Mouse (Mus musculus) embryonic facial prominence, embryonic 13.5 days (tissue): ENCODE data around the gene Hist1h3d. TPM values are rescaled to one million over a fixed set of nuclear protein-coding genes. Genes with fewer than 3 reads are reported as not detected.
A peak's percentile ranks its signal among the peaks of the same experiment; 100 is the strongest.
"Not testable (repeated sequence)": the region's sequence is repeated elsewhere in the genome, so short reads cannot be mapped to it uniquely, and the experiment has no call there.

ENCODE experiments used
- ATAC-seq: fragments of 200-750 bp; cut with Nextera tagmentation; 2 replicates; pipeline ENCODE4 v1.8.0; 2017; ENCODE audit warnings: low read depth; ENCODE audit not compliant: insufficient number of reproducible peaks, insufficient read depth, low FRiP score, low TSS enrichment
- H3K27ac ChIP-seq: fragments of 300-500 bp; sonication (generic); 2 replicates; pipeline ENCODE4 v1.5.1; 2015; ENCODE audit warnings: moderate library complexity, mild to moderate bottlenecking, inconsistent platforms
- H3K27me3 ChIP-seq: fragments of 300-500 bp; sonication (generic); 2 replicates; pipeline ENCODE4 v1.6.1; 2015; ENCODE audit warnings: mild to moderate bottlenecking, inconsistent platforms
- H3K36me3 ChIP-seq: fragments of 300-500 bp; sonication (generic); 2 replicates; pipeline ENCODE4 v1.6.1; 2015; ENCODE audit warnings: mild to moderate bottlenecking, inconsistent platforms
- H3K4me1 ChIP-seq: fragments of 300-500 bp; sonication (generic); 2 replicates; pipeline ENCODE4 v1.6.1; 2015; ENCODE audit warnings: inconsistent platforms
- H3K4me2 ChIP-seq: fragments of 300-500 bp; sonication (generic); 2 replicates; pipeline ENCODE4 v1.6.1; 2015; ENCODE audit warnings: moderate library complexity, mild to moderate bottlenecking, inconsistent platforms
- H3K4me3 ChIP-seq: fragments of 300-500 bp; sonication (generic); 2 replicates; pipeline ENCODE4 v1.5.1; 2015; ENCODE audit warnings: mild to moderate bottlenecking, inconsistent platforms
- H3K9ac ChIP-seq: fragments of 300-500 bp; sonication (generic); 2 replicates; pipeline ENCODE4 v1.6.1; 2015; ENCODE audit warnings: mild to moderate bottlenecking, inconsistent platforms
- H3K9me3 ChIP-seq: fragments of 300-500 bp; sonication (generic); 2 replicates; pipeline ENCODE4 v1.6.1; 2016; ENCODE audit warnings: inconsistent platforms
- WGBS: fragments of 180-500 bp; shearing (Covaris S2); methylation state at CpG from one replicate; pipeline ENCODE4 v1.1.7; 2015; ENCODE audit warnings: mixed read lengths; 5-methylcytosine and 5-hydroxymethylcytosine counted together
- polyA plus RNA-seq: library from polyadenylated mRNA; unstranded; fragments of >200 nt; fragmentation: Nextera tagmentation; extraction: Ambion mirVana; gene quantifications from 2 replicates; pipeline ENCODE4 v1.2.1, GENCODE M21; 2015

Gene Hist1h3d
- polyA plus RNA-seq, 1 experiment from 2014 or later, result 8.4 TPM

DNA sequence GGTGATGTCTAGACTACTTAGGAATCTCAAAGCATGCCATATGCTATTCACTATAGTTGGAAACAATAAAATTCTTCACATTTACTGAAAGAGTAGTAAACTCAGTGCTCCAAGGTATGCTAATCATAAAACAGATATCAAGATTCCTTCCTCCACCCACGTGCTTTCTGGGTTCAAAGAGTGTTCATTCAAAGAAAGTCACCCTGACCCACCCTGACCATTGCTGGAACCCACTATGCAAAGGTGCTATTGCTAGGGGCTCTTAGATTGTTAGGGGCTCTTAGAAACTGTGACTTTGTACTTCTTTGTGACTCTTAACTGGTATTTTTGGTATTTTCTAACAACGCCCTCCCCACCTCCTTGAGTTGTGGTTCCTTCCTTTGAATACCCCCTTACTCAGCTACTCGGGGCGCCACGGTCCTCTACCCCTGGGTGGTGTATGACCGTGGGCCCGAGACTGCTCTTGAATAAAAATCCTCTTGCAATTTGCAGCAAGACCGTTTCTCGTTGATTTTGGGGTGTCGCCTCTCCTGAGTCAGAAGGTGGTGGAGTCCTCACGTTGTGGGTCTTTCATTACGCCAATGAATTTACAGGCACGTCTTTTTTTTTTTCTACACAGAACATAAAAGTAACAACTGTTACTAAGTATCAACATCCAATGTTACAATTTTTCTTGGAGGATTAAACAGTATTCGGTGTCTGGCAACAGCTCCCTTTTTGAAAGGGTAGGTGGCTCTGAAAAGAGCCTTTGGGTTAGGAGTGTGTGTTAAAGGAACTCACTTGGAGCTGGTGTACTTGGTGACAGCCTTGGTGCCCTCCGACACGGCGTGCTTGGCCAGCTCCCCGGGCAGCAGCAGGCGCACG, 2.3 kb upstream of the Hist1h3d start:
- not testable (repeated sequence) for H3K27me3 ChIP-seq, H3K9me3 ChIP-seq, ATAC-seq, H3K36me3 ChIP-seq
- Histone ChIP-seq H3K4me2 (peak overlapping the region; percentile 75), H3K9ac (peak overlapping the region; percentile 85), H3K4me1 (peaks cover 19% of the 10 kb centered on the region), H3K4me3 (peak overlapping the region; percentile 54), H3K27ac (peak overlapping the region; percentile 96)
- WGBS, result 11% methylated on average over 20 of the region's 20 CpGs

DNA sequence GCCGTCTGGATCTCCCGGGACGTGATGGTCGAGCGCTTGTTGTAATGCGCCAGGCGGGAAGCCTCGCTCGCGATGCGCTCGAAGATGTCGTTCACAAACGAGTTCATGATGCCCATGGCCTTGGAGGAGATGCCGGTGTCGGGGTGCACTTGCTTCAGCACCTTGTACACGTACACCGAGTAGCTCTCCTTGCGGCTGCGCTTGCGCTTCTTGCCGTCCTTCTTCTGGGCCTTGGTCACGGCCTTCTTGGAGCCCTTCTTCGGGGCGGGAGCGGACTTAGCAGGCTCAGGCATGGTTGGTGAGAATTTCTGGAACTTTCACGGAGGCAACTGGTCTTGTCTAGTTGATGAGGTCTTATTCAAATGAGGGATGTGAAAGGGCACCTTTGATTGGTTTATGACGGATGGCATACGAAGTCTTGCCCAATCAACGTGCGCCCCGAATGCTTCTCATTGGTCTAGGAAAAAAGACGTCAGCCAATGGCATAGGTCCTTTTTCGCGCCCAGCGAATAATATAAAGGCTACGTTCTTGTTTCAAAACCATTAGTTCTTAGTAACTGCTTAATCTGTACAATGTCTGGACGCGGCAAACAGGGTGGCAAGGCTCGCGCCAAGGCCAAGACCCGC, 1.6 kb upstream of the Hist1h3d start, which contains the start of the genes Hist1h2bf and Hist1h2ad:
Gene Hist1h2bf (minus strand): TSS at position 299 of the 627 bp plus-strand sequence.
Gene Hist1h2ad (plus strand): TSS at position 484 of the 627 bp plus-strand sequence.
- not testable (repeated sequence) for H3K9me3 ChIP-seq, H3K27me3 ChIP-seq, H3K36me3 ChIP-seq
- peak within 1 kb of the TSS; percentile 85 for H3K9ac ChIP-seq
- H3K4me2 ChIP-seq, result peak within 1 kb of the TSS; percentile 75
- ATAC-seq, result peak; percentile 87
- H3K27ac ChIP-seq, result peak within 1 kb of the TSS; percentile 96
- H3K4me1 ChIP-seq, result peaks cover 19% of the 10 kb centered on the region
- 0% methylated on average over 41 of the region's 42 CpGs for WGBS
- peak within 1 kb of the TSS; percentile 54 for H3K4me3 ChIP-seq

DNA sequence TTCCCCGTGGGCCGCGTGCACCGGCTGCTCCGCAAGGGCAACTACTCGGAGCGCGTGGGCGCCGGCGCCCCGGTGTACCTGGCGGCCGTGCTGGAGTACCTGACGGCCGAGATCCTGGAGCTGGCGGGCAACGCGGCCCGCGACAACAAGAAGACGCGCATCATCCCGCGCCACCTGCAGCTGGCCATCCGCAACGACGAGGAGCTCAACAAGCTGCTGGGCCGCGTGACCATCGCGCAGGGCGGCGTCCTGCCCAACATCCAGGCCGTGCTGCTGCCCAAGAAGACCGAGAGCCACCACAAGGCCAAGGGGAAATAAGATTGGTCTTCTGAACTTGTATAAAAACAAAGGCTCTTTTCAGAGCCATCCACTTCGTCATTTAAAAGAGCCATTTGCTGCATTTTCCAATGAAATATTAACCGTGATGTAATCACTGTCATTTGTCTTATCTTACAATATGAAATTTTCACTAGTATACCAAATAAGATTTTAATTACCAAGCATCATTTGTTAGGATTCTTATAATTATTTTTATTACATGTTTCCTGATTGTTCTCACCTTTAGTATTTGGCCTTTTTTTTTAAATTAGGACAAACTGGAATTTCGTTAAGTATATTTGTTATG, 905 bp upstream of the Hist1h3d start:
- not testable (repeated sequence) for H3K27me3 ChIP-seq, H3K9me3 ChIP-seq, H3K36me3 ChIP-seq, ATAC-seq
- peak overlapping the region; percentile 96 for H3K27ac ChIP-seq
- peak overlapping the region; percentile 75 for H3K4me2 ChIP-seq
- H3K4me3 ChIP-seq, result peak overlapping the region; percentile 54
- peak overlapping the region; percentile 67 for H3K9ac ChIP-seq
- 0% methylated on average over 9 of the region's 39 CpGs for WGBS
- H3K4me1 ChIP-seq, result peaks cover 19% of the 10 kb centered on the region

DNA sequence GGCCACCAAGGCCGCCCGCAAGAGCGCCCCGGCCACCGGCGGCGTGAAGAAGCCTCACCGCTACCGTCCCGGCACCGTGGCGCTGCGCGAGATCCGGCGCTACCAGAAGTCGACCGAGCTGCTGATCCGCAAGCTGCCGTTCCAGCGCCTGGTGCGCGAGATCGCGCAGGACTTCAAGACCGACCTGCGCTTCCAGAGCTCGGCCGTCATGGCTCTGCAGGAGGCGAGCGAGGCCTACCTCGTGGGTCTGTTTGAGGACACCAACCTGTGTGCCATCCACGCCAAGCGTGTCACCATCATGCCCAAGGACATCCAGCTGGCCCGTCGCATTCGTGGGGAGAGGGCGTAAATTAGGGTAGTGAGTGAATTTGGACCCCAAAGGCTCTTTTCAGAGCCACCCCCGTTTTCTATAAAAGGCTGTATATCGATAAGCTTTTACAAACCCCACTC, 326 bp downstream of the Hist1h3d start:
- Histone ChIP-seq H3K9ac (peak overlapping the region; percentile 85), H3K4me3 (peak overlapping the region; percentile 50), H3K4me2 (peak overlapping the region; percentile 75), H3K27ac (peak overlapping the region; percentile 92), H3K4me1 (peaks cover 18% of the 10 kb centered on the region)
- under 1% methylated on average over 14 of the region's 40 CpGs for WGBS
- not testable (repeated sequence) for H3K36me3 ChIP-seq, H3K27me3 ChIP-seq, H3K9me3 ChIP-seq, ATAC-seq

DNA sequence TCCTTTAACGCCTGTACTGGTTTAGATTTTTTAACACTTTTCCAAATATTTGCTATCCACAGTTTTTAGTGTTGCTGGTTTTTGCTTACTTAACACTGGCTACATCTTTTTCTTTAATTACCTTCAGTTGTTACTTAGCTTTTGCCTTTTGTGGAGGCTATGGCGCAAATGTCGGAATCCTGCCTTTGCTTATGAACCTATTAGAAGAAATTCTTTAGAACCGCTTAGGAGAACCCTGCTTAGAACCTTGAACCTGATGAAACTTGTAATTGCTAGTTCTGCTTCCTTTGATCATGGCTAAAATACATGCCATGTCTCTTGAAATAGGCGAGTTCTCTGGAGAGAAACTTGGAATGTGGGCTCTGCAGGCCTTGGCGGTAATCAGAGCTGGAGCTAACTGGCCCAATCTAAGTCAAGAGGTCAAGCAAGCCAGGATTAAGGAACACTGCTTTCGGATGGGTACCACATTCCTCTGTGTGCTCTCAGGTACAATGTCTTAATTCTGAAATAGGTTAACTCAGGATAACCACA, 853 bp downstream of the Hist1h3d start:
- Histone ChIP-seq H3K36me3 (no peaks in the 10 kb centered on the region), H3K4me3 (peak overlapping the region; percentile 50), H3K4me2 (peak overlapping the region; percentile 75), H3K9me3 (no peaks in the 10 kb centered on the region), H3K27me3 (no peaks in the 10 kb centered on the region), H3K9ac (peak overlapping the region; percentile 85), H3K4me1 (peaks cover 20% of the 10 kb centered on the region), H3K27ac (peak overlapping the region; percentile 92)
- no peak for ATAC-seq
- 4% methylated on average over 7 of the region's 7 CpGs for WGBS

DNA sequence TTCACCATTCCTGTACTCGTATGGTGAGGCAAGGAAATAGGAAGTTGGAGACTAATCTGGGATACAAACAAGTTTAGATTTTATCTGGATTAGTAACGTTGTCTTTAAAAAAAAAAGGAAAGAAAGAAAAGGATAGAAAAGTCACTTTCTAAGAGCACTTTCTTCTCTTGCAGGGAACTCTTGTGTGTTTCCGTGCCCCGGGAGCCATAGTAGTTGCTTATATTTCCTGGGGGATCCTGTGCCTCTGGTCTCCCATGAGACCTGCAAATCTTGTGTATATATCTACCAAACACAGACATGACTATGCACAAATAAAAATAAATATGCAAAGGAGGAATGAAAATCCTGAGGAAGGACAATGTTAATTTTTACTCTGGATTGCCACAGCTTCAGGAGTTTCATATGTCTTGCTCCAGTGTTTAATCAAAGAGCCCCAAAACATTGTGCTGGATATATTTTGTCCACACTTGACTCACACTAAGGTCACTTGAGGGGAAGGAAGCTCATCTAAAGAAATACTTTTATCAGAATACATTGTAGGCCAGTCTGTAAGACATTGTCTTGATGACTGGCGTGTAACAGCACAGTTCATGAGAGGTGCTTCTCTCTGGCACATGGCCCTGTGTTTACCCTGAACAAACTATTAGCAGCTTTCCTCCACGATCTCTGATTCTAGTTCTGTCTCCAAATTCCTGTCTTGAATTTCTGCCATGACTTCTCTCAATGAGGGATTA, 1.5 kb downstream of the Hist1h3d start:
- Histone ChIP-seq H3K4me3 (peak overlapping the region; percentile 50), H3K27me3 (no peaks in the 10 kb centered on the region), H3K27ac (peak overlapping the region; percentile 92), H3K4me1 (peaks cover 23% of the 10 kb centered on the region), H3K4me2 (peak overlapping the region; percentile 75), H3K9ac (peak overlapping the region; percentile 85), H3K36me3 (no peaks in the 10 kb centered on the region), H3K9me3 (no peaks in the 10 kb centered on the region)
- 33% methylated on average over 6 of the region's 6 CpGs for WGBS
- ATAC-seq, result no peak

DNA sequence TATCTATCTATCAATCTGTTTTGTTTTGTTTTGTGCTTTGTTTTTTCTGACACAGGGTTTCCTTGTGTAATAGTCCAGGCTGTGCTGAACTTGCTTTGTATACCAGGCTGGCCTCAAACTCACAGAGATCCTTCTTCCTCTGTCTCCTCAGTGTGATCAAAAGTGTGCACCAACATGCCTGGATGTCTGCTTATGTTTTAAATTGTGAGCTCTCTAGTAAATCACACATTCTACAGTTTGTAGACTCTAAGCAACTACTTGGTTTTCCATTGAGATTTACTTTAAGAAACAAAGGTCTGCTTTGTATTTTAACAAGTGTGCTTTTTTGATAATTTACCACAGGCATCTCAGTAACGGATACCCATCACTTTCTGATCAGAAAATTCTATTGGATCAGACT, 2.3 kb downstream of the Hist1h3d start:
- no peak for ATAC-seq
- H3K4me1 ChIP-seq, result peaks cover 31% of the 10 kb centered on the region
- no peaks in the 10 kb centered on the region for H3K36me3 ChIP-seq
- no peak overlapping the region for H3K4me2 ChIP-seq
- no peaks in the 10 kb centered on the region for H3K9me3 ChIP-seq
- no peak overlapping the region for H3K9ac ChIP-seq
- WGBS, result 83% methylated on average over 1 of the region's 1 CpGs
- no peaks in the 10 kb centered on the region for H3K27me3 ChIP-seq
- no peak overlapping the region for H3K4me3 ChIP-seq
- H3K27ac ChIP-seq, result peak overlapping the region; percentile 64; the same call in 1 of the 2 replicates

DNA sequence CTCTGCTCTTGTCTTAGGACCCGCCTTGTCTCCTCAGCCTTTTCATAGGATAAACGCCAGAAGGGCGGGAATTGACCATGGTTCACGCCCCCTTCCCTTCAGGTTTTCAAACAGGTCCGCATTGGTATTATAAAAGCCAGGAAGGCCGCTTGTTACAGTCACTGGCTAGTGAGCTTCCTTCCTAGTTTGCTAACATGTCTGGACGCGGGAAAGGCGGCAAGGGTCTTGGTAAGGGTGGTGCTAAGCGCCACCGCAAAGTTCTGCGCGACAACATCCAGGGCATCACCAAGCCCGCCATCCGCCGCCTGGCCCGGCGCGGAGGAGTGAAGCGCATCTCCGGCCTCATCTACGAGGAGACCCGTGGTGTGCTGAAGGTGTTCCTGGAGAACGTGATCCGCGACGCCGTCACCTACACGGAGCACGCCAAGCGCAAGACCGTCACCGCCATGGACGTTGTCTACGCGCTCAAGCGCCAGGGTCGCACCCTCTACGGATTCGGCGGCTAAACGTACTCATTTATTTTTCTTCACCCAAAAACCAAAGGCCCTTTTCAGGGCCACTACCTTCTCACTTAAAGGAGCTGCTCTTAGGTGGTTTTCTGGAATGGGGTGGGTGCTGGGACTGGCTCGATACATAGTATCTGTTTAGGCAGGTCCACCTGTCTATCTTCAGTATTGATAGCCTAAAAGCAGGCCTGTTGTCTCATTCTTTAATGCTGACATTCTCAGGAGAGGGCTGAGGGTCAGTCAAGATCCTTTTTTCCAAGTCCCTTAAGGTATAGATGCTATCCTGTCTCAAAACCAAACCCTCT, 6.0 kb downstream of the Hist1h3d start, which contains the start of gene Hist1h4d:
Gene Hist1h4d (plus strand): TSS at position 191 of the 811 bp plus-strand sequence.
- Histone ChIP-seq H3K9ac (peak within 1 kb of the TSS; percentile 80), H3K36me3 (no peaks in the 10 kb centered on the region), H3K4me3 (peak within 1 kb of the TSS; percentile 59), H3K4me1 (peaks cover 38% of the 10 kb centered on the region), H3K9me3 (no peaks in the 10 kb centered on the region), H3K27me3 (no peaks in the 10 kb centered on the region), H3K4me2 (peak within 1 kb of the TSS; percentile 84), H3K27ac (peak within 1 kb of the TSS; percentile 98)
- ATAC-seq, result peak; percentile 88
- under 1% methylated on average over 43 of the region's 43 CpGs for WGBS

DNA sequence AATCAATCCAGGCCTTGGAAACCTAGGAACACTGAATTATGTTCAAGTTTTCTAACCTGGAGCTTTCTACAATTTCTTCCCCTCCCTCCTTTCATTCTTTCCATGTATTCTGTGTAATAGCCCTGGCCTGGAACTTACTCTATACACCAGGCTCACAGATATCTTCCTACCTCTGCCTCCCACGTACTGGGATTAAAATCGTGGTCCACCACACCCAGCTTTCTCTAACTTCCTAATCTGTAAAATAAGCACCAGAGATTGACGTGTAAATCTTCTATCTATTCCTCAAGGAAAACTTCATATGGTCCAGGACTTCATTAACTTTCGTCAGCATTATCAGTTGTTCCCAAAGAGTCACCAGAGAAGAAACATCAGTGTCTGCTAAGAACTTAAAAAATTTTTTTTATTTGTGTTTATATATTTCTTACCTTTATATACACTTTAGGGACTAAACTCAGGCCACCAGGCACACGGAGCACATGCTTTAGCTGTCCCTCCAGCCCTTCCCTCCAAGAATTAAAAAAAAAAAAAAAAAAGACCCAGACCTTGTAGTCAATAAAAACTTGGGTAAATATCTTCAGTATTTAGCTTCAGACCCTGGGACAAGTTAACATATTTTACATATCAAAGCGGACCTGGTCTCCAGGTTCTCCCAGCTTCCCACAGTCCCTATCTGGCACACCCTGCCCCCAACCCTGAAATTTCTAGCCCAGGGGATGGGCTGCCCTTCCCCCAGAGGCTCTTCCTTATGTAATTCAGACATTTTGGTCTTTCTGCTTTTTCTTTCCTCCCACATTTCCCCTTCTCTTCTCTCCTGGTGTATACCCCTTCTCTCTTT, 6.9 kb downstream of the Hist1h3d start:
- peaks cover 34% of the 10 kb centered on the region for H3K4me1 ChIP-seq
- H3K27me3 ChIP-seq, result no peaks in the 10 kb centered on the region
- WGBS, result 4% methylated on average over 6 of the region's 6 CpGs
- H3K27ac ChIP-seq, result peak overlapping the region; percentile 98
- no peak for ATAC-seq
- no peaks in the 10 kb centered on the region for H3K36me3 ChIP-seq
- H3K9me3 ChIP-seq, result no peaks in the 10 kb centered on the region
- peak overlapping the region; percentile 80 for H3K9ac ChIP-seq
- H3K4me2 ChIP-seq, result peak overlapping the region; percentile 84
- H3K4me3 ChIP-seq, result peak overlapping the region; percentile 59
